Mouse (Mus musculus): ENCODE measurements around the gene Ccdc103. TPM values are rescaled to one million over a fixed set of nuclear protein-coding genes. Genes with fewer than 3 reads are reported as not detected.

Gene Ccdc103
- polyA plus RNA-seq (2012; rRNA removed), result 1.1 and 1.3 TPM in 2 replicates

- TF ChIP-seq CTCF (IDR thresholded peaks at IDR 0.05; ENCODE audit: borderline replicate concordance, extremely low read depth, insufficient read depth, insufficient read length) (no peak), POLR2A (IDR thresholded peaks at IDR 0.05; ENCODE audit: borderline replicate concordance, extremely low read depth, insufficient read depth, insufficient read length, poor library complexity, severe bottlenecking) (peak; percentile 92)
- DNase-seq (ENCODE audit: low read depth), result peak; percentile 96
These were observed at the start of gene Ccdc103, which contains the start of gene Eftud2 for GRCm38 (mm10) chr11:102880585-102881313. Gene Ccdc103, plus strand, starts transcription at chr11:102881204. Gene Eftud2, minus strand, starts transcription at chr11:102880985.

DNA sequence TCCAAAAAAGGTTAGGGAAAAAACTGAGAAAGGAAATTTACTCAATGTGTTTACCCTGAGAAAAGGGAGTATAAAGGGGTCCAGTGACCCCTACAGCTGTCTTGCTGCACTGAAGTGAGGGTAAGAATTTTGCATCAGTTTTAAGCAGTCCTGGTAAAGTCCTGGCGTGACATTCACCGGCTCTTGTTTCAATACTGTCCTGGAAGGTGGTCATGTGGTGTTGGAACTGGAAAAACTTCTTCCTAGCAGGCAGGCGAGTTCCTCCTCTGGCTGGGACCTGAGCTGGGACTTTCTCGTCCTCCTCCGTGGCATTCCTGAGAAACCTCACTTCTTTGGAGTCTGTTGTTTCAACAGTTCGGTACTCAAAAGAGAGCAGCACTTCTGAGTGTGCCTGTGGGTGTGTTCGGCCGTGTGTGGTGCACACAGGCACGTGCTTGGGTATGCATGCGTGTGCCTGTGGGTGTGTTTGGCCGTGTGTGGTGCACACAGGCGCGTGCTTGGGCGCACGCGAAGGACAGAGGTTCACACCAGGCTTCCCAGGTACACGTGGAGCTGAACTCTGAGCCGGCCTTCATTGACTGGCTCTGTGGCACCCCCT, 48.2 kb upstream of the Ccdc103 start:
- TF ChIP-seq POLR2A (IDR thresholded peaks at IDR 0.05; ENCODE audit: borderline replicate concordance, extremely low read depth, insufficient read depth, insufficient read length, poor library complexity, severe bottlenecking) (no peak), CTCF (IDR thresholded peaks at IDR 0.05; ENCODE audit: borderline replicate concordance, extremely low read depth, insufficient read depth, insufficient read length) (no peak)
- no peak for DNase-seq (ENCODE audit: low read depth)

- DNase-seq (ENCODE audit: low read depth), result no peak
- TF ChIP-seq POLR2A (IDR thresholded peaks at IDR 0.05; ENCODE audit: borderline replicate concordance, extremely low read depth, insufficient read depth, insufficient read length, poor library complexity, severe bottlenecking) (no peak), CTCF (IDR thresholded peaks at IDR 0.05; ENCODE audit: borderline replicate concordance, extremely low read depth, insufficient read depth, insufficient read length) (no peak)
These were observed 46.8 kb upstream of the Ccdc103 start for GRCm38 (mm10) chr11:102834219-102834618.

GRCm38 (mm10) chr11:102835549-102835948, 45.5 kb upstream of the Ccdc103 start, which contains the start of gene Higd1b:
Gene Higd1b, plus strand, starts transcription at chr11:102835849.
- DNase-seq (ENCODE audit: low read depth), result no peak
- TF ChIP-seq POLR2A (IDR thresholded peaks at IDR 0.05; ENCODE audit: borderline replicate concordance, extremely low read depth, insufficient read depth, insufficient read length, poor library complexity, severe bottlenecking) (no peak), CTCF (IDR thresholded peaks at IDR 0.05; ENCODE audit: borderline replicate concordance, extremely low read depth, insufficient read depth, insufficient read length) (no peak)

GRCm38 (mm10) chr11:102836146-102836545, 44.9 kb upstream of the Ccdc103 start:
- no peak for DNase-seq (ENCODE audit: low read depth)
- TF ChIP-seq CTCF (IDR thresholded peaks at IDR 0.05; ENCODE audit: borderline replicate concordance, extremely low read depth, insufficient read depth, insufficient read length) (no peak), POLR2A (IDR thresholded peaks at IDR 0.05; ENCODE audit: borderline replicate concordance, extremely low read depth, insufficient read depth, insufficient read length, poor library complexity, severe bottlenecking) (no peak)

GRCm38 (mm10) chr11:102837385-102837784, 43.6 kb upstream of the Ccdc103 start:
- TF ChIP-seq CTCF (IDR thresholded peaks at IDR 0.05; ENCODE audit: borderline replicate concordance, extremely low read depth, insufficient read depth, insufficient read length), result no peak
- TF ChIP-seq POLR2A (IDR thresholded peaks at IDR 0.05; ENCODE audit: borderline replicate concordance, extremely low read depth, insufficient read depth, insufficient read length, poor library complexity, severe bottlenecking), result no peak
- DNase-seq (ENCODE audit: low read depth), result no peak

DNA sequence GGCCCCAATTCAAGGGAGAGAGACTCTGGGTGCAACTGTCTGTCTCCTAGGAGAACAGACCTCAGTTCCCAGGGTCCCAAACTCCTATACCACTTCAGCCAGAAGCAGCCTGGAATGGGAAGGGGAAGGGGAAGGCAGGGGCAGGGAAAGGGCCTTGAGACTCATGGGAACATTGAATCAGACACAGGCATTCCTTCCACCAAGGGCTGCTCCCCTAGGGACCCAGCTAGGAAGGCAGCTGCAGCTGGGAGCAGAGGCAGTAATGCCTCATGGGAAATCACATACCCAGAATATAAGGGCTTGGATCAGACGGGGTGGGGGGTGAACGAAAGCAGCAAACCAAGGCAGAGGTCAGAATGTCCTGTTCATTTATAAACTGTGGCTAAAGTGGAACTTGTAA, 42.9 kb upstream of the Ccdc103 start:
- no peak for DNase-seq (ENCODE audit: low read depth)
- TF ChIP-seq POLR2A (IDR thresholded peaks at IDR 0.05; ENCODE audit: borderline replicate concordance, extremely low read depth, insufficient read depth, insufficient read length, poor library complexity, severe bottlenecking) (no peak), CTCF (IDR thresholded peaks at IDR 0.05; ENCODE audit: borderline replicate concordance, extremely low read depth, insufficient read depth, insufficient read length) (no peak)

DNA sequence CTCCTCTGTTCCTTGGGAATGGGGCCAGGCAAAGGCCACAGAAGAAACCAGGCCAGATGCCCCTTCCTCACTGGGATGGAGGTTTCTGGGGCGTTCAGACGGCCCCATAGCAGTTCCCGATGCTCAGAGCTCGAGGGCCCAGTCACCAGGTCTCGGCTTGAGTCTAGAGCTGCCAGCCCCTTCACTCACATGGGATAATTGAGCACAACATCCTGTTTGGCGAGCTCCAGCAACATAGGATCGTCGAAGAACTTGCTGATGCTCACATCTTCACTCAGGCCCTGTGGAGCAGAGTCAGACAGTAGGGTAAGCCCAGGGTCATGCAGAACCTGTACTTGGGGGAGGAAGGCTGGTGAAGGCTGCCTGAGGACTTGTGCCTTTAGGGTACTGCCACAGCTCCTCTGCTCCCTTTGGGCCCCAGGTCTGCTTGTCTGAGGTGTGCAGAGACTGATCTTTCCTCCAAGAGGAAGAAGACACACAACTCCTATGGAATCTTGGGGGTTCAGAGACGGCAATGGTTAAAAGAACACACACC, 42.3 kb upstream of the Ccdc103 start:
- no peak for DNase-seq (ENCODE audit: low read depth)
- TF ChIP-seq CTCF (IDR thresholded peaks at IDR 0.05; ENCODE audit: borderline replicate concordance, extremely low read depth, insufficient read depth, insufficient read length) (no peak), POLR2A (IDR thresholded peaks at IDR 0.05; ENCODE audit: borderline replicate concordance, extremely low read depth, insufficient read depth, insufficient read length, poor library complexity, severe bottlenecking) (no peak)

DNA sequence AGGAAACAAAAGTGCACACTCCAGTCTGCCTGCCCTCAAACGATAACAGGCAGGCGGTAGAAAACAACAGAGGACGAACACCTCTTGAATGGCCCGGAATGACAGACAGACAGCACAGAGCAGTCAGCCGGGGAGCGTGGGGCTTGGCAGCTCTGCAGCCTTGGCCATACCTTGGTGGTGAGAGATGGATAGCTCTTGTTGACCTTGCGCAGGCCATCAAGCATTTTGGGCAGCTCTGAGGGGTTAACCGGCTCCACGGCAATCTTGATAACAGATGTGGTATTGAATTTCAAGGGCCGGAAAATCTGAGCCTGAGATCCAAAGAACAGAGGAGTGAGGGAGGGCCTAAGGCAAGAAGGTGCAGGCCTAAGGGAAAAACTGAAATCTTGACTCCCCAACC, 35.1 kb upstream of the Ccdc103 start:
- DNase-seq (ENCODE audit: low read depth), result no peak
- TF ChIP-seq POLR2A (IDR thresholded peaks at IDR 0.05; ENCODE audit: borderline replicate concordance, extremely low read depth, insufficient read depth, insufficient read length, poor library complexity, severe bottlenecking) (no peak), CTCF (IDR thresholded peaks at IDR 0.05; ENCODE audit: borderline replicate concordance, extremely low read depth, insufficient read depth, insufficient read length) (no peak)

- peak; percentile 63; the same call in 1 of the 2 replicates for TF ChIP-seq CTCF (IDR thresholded peaks at IDR 0.05; ENCODE audit: borderline replicate concordance, extremely low read depth, insufficient read depth, insufficient read length)
- TF ChIP-seq POLR2A (IDR thresholded peaks at IDR 0.05; ENCODE audit: borderline replicate concordance, extremely low read depth, insufficient read depth, insufficient read length, poor library complexity, severe bottlenecking), result no peak
- peak; percentile 58 for DNase-seq (ENCODE audit: low read depth)
These were observed 29.1 kb upstream of the Ccdc103 start for GRCm38 (mm10) chr11:102851883-102852282.

- TF ChIP-seq CTCF (IDR thresholded peaks at IDR 0.05; ENCODE audit: borderline replicate concordance, extremely low read depth, insufficient read depth, insufficient read length), result peak; percentile 40; the same call in 1 of the 2 replicates
- TF ChIP-seq POLR2A (IDR thresholded peaks at IDR 0.05; ENCODE audit: borderline replicate concordance, extremely low read depth, insufficient read depth, insufficient read length, poor library complexity, severe bottlenecking), result no peak
- peak; percentile 11 for DNase-seq (ENCODE audit: low read depth)
These were observed 27.2 kb upstream of the Ccdc103 start for GRCm38 (mm10) chr11:102853760-102854159.
